Mouse (Mus musculus) heart, postnatal 14 days (tissue): ENCODE measurements around the gene Frmpd4. TPM values are rescaled to one million over a fixed set of nuclear protein-coding genes. Genes with fewer than 3 reads are reported as not detected.

Experiments
- DNase-seq, 2 experiments: peaks; one replicate each; pipeline ENCODE4 v3.0.0; 2021 to 2022
- intact Hi-C: fragments of 180-260 bp; cut with DNase I; formaldehyde crosslinking; loops from one replicate; pipeline ENCODE4 v1.15.1; 2025
- total RNA-seq, 2 experiments: library from RNA; stranded (reverse); gene quantifications; 2 replicates each; pipeline ENCODE4 v1.2.3; 2021

Gene Frmpd4
- total RNA-seq, 2 experiments from 2014 or later: 0.05 TPM; not detected in 1

DNA sequence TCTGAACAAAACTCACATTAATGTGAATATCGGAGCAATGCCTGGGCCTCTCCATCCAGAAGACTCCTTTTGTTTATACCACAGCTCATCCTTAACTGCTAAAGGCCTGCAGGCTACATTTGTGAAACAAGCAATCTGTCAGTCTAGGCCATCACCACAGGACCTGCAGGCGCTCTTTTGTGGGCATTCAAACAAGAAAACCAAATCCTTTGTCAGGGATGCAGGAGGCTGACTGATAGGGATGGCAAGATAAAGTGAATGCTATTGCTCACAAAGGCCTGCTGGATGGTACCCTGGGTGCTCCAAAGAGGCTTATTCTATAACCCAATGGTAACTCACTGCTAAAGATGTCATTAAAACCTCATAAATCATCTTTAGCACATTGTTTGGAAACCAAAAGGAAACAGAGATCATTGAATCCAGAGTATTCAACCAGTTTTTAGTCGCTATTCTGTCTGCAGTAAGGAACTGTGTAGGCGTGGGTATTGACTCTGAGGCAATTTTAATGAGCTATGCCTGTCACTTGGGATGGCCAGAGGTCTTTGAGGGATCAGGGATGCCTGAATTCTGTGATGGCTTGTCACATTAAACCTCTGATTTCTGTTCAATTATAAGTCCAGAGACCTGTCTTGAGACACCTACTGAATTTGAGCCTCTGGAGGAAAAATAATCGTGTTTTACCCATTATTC lies 922.1 kb downstream of the Frmpd4 start:
- intact Hi-C loops: no loop called here

DNA sequence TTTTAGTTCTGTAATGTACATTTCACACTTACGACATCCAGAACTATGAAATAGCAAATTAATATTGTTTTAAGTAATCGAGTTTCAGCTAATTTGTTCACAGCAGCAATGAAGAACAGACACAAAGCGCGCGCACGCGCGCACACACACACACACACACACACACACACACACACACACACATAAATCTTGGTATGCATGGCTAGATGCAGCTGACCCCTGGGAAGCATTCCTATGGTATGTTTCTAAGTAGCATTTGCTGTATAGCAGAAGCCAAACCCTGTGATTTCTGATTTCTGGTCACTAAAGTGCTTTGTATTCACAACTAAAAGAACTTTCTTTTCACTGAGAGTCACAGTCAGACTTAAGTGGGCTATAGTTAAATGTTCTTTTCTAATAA lies 922.8 kb downstream of the Frmpd4 start:
- intact Hi-C loops: no loop called here
- DNase-seq: no peak

More for the DNA sequence above, 922.1 kb downstream of the Frmpd4 start:
- no peak for DNase-seq

DNA sequence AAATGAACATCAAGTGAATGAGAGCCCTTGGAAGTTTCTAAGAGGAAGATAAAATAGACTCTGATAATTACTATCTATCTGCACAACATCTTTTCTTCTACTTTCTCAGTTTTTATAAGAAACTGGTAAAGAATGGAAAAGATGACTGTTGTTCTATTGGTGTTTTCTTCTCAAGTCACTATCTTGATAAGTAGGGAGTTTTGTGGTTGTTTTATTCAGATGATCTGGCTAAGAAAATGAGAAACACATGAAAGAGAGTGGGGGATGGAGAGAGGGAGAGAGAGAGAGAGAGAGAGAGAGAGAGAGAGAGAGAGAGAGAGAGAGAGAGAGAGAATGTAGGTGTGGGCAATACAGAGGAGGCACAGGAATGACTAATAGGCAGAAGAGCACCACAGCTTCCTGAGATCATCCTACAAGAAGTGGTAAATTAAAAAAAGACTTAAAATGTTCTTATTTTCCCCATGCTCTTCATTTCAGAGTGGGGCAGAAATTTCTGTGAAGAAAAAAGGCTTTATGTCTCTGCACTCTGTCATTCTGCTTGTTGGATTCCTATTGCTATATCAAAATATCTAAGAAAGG lies 979.3 kb downstream of the Frmpd4 start:
- intact Hi-C loops: no loop called here
- DNase-seq: no peak

DNA sequence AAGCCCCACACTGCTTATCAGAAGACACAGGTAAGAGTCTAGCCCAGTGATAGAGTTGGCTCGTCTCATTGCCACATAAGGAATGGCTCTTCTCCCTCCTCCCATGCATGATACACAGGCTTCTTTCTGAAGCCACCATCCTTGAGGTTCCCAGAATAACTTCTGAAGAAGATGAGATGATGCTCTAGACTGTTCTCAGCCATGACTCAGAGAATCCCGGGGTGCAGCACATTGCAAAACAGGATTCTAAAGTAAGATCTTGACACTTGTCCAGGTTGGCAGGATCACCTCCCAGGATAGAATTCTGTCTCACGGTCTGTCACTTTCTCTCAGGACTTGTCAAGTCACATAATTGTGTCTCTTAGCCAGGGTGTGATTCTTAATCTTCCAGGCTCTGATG lies 1024.2 kb downstream of the Frmpd4 start:
- no peak for DNase-seq
- intact Hi-C loops: no loop called here

DNA sequence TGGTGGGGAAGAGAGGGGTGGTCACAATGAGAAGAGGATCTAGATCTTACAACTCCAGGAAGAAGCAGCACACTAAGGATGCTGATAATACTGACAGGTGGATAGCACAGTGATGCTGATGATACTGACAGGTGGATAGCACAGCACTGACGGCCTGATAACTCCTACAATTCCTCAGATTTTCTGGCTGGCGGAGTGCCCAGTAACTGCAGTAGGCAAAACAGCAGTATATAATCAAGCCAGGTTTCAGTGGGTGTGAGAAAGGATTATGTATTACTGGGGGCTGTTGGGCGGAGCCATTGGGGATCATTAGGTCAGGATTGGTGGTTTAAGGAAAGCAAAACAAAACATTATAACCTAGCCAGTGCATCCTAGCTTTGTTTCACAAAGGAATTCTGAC lies 1053.9 kb downstream of the Frmpd4 start:
- intact Hi-C loops: no loop called here
- no peak for DNase-seq

DNA sequence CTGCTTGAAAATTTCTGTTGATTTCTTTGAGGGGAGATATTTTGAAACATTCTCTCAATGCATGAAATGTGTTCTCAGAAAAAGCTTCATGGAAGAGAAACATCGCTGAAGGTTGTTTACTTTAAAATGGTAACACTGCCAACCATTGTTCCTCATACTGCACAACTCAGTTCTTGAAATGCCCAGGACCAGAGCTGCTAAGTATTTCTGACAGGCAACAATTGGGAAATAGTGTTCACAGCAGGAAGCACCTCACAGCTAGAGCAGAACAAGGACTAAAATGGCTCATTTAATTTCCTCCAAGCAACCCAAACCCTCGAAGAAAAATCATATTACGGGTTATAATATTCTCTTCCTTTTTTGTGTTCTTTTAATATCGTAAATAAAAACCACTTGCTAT lies 1054.5 kb downstream of the Frmpd4 start:
- intact Hi-C loops: no loop called here
- no peak for DNase-seq

DNA sequence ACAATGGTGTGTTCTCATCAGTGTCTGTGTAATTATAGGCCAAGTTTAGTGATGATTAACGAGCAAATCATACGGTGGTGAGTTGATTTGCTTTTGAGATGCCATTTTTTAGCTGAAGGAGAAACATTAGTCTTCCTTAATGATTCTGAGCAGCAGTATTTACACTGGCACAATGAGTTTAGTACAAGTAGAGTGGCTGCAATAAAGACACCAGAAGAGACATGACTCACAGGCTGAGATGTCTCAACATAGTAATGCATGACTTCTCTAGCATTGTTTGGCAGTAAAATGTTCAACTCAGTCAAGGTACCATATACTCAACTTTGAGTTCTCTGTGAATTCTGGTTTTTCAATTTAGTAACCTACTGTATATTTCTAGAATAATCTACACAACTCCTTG lies 1058.6 kb downstream of the Frmpd4 start:
- intact Hi-C loops: no loop called here
- DNase-seq: no peak

DNA sequence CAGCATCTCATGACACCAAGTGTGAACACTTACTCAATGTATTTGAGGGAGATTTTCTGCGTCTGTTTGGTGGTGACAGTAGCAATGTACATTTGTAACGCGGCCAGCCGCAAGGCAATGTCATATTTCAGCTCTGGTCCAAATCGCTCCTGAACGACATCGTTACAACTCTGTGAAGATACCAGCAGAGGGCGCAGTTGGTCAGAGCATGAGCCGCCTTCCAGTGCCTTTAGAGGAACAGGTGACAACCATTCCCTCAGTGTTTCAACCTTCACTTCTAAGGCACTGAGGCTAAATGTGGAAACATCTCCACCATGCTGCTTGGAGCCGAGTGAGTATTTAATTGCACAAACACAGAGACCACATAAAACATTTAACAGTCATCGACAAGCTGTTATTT lies 1079.3 kb downstream of the Frmpd4 start:
- peak; percentile 20 to 41 for DNase-seq
- intact Hi-C loops: loop anchor here (5.0 kb wide), 1 partner anchor 320 kb away; no protein-coding TSS in a partner anchor

DNA sequence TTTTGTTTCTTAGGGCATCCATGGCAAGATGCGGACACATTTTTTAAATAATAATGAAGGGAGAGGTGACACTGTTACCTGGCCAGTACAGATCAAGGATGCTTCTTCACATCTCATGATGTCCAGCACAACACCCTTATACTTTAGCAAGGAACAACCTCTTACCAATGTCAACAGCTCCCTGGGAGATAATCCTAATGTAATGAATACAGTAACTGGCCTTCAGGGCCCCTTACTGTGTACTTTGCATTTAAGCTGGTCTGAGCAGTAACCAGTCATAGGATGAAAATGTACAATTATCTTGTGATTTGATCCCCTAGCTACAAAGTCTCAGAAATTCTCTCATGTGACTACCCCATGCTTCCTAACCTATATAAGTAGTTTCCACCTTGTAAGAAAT lies 1084.8 kb downstream of the Frmpd4 start:
- DNase-seq: no peak
- intact Hi-C loops: no loop called here

DNA sequence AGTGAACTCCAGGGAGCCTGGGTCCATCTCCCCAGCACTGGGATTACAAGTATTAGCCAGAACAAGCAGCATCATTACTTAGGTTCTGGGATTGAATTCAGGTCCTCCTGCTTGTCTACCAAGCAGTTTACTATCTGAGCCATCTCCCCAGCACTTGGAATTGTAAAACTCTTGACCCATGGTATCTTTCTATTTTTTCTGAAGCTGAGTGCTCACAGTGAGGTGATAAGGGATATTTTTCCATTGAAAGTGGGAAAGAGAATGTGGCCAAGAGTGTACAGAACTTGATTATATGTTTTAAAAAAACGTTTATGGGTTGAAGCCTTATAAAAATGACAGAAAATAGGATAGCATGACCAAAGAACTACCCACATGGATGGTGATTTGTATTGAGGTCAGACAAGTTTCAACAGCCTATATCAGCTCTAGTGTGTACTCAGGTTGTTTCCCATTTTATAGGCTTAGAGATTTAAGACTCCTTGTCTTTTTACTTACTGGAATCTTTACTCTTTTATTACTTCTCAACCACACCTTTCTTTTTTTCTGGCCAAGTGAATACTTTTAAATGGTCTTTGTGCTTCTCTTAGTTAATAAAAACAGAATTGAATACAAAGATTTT lies 1085.3 kb downstream of the Frmpd4 start:
- DNase-seq: no peak
- intact Hi-C loops: no loop called here

DNA sequence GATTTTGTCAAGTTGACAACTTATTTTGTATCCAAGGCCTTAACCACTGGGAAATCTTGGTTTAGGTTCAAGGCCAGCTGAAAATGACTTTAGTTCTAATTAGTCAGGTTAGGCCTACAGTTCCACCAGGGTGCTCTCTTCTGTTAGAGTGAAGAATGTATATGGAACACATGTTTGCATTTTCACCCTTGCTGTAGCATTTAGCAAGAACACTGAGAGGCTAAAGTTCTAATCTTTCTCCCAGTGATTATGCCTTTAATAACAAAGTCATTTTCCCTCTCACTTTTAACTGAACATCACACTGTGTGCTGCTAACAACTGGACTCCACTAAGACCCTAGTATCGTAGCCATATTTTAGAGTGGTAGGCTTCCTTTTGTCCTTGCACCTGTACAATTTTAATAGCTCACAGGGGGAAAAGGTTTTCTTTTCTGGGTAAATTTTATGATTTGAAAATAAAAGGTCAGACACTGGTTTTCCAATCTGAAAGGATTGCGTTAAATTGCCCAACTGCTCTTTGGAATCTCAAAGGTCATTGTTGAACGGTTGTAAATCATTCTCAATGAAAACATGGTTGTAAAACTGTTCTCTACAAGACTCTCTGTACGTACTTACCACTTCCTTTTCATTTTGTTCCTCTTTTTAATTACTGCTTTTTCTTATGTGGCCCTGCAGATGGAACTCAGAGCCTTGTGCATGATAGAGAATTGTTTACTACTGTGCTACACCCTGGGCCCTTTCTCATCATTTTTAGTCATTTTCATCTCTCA lies 1093.4 kb downstream of the Frmpd4 start:
- no peak for DNase-seq
- intact Hi-C loops: no loop called here

DNA sequence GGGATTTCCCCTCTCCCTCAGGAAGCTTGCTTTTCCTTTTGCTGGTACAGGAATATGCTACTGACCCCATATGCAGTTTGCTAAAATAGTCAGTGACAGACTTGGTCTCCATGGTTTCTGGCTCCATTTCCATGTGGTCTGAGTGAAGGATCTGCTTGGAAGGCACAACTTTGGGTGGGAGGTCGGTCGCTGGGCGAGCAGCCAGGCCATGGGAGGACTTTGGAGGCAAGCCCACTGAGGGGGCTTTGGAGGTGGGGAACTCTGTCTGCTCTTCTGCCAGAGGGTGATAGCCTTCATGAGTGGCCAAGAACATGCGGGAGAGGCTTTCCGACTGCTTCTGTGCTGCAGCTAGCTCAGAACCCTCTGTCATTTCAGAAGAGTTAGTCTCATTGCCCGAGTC lies 1099.4 kb downstream of the Frmpd4 start:
- DNase-seq: no peak
- intact Hi-C loops: no loop called here

DNA sequence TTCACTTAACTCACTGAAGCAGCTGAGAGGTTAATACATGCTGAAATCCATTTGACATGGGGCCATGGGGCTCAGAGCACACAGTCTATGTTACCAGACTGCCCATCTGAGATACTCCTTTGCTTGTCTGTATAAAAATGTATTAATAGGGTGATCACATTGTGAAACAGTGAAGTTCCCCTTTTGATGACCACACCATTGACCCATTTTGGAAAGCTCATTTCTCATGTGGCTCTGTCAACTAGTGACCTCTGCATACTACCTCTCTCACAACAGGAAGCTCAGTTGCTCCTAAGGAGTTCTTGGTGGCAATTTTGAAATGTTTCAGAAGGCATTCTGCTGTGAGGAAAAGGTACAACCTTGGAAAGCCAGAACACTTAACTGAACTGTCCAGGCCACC lies 1142.1 kb downstream of the Frmpd4 start:
- intact Hi-C loops: no loop called here
- no peak for DNase-seq

DNA sequence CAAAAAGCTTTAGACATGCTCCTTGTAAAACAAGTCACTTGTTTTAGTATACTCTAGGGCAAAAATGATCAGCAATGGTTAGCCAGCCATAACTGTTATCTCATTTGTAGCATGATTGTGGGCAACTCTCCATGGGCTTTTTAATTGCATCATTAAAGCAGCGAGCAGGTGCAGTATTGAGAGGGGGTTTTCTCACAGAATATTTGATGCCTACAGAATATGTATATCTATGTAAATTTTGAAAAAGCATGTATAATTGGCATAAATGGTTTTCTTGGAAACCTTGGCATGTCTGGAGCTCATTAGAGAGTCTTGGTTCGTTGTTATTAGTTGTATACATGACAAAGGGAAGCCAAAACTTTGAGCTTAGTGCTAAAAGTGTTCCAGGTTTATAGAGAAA lies 1143.1 kb downstream of the Frmpd4 start:
- no peak for DNase-seq
- intact Hi-C loops: no loop called here

Other genes starting within 250 kb of the Frmpd4 start
- gene Msl3, start 96.7 kb upstream of the Frmpd4 start, total RNA-seq: 10 to 100 TPM; 43.0 to 49.2 TPM
- 1 to 10 TPM; 4.0 to 4.1 TPM for gene Arhgap6, start 217.9 kb upstream of the Frmpd4 start, total RNA-seq